ENCODE assay signal across 26 mouse cellular contexts in the genomic region with DNA sequence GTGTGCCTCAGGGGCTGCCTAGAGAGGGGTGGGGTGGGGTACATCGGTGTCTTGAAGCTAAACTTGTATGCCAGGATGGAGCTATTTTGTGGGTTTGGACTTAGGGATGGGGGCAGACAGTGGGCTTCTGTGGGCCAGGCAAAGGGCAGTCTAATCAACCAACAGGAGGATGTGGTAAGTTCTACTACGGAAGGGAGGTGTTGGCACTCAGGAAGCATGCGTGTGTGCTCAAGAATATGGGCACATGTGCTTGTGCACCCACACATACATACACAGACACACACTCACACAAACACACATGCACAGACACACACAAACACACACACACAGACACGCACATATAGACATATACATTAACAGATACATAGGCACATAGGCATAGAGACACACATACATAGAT. TPM values are rescaled to one million over a fixed set of nuclear protein-coding genes. Genes with fewer than 3 reads are reported as not detected.
DNase-seq lines count a peak whose midpoint lies in the region; ATAC-seq lines count a peak whose summit lies in the region.
"Had no signal": no experiment of that assay in that cellular context is flagged by ENCODE, and none has a peak within 500 bp of the region (broad histone marks: within the 10 kb centered on the region; RNA-seq: fewer than 3 reads in every experiment).

No protein-coding gene starts in this region.

- WGBS in embryonic facial prominence, embryonic 10.5 days: 96% methylated on average over 4 of the region's 4 CpGs
- WGBS in liver, embryonic 13.5 days (ENCODE audit: insufficient replicate concordance): 51% methylated on average over 4 of the region's 4 CpGs
- 97% methylated on average over 4 of the region's 4 CpGs for WGBS in kidney, embryonic 15.5 days

- H3K4me2 ChIP-seq in liver, embryonic 13.5 days: peak overlapping the region; percentile 55
- no peak overlapping the region for H3K4me2 ChIP-seq in kidney, embryonic 15.5 days
- H3K4me2 ChIP-seq: embryonic facial prominence, embryonic 13.5 days; limb, embryonic 15.5 days; neural tube, embryonic 12.5 days had no signal

- H3K36me3 ChIP-seq in embryonic facial prominence, embryonic 10.5 days (replicated peaks): no peaks in the 10 kb centered on the region
- H3K36me3 ChIP-seq in liver, embryonic 13.5 days: no peaks in the 10 kb centered on the region
- H3K36me3 ChIP-seq in kidney, embryonic 15.5 days: no peaks in the 10 kb centered on the region
- H3K36me3 ChIP-seq: embryonic facial prominence, embryonic 13.5 days; heart, embryonic 13.5 days; limb, embryonic 15.5 days; neural tube, embryonic 12.5 days had no signal

- no peak for ATAC-seq in liver, embryonic 13.5 days (ENCODE audit: low read depth)
- ATAC-seq in megakaryocyte progenitor cell, adult 5-6 weeks (replicated peaks; ENCODE audit: poor library complexity): peak; percentile 30; the same call in 1 of the 2 replicates
- no peak for ATAC-seq in kidney, embryonic 15.5 days (replicated peaks; ENCODE audit: low FRiP score)
- ATAC-seq: forebrain, postnatal 0 days; hindbrain, postnatal 0 days; midbrain, embryonic 16.5 days had no signal

- 0 out of 2 replicates have a peak, but pooled peaks cover 3% of the 10 kb centered on the region for H3K27me3 ChIP-seq in embryonic facial prominence, embryonic 10.5 days (replicated peaks; ENCODE audit: low read depth, poor library complexity, severe bottlenecking)
- 0 out of 2 replicates have a peak, but pooled peaks cover 3% of the 10 kb centered on the region for H3K27me3 ChIP-seq in liver, embryonic 13.5 days
- no peaks in the 10 kb centered on the region for H3K27me3 ChIP-seq in kidney, embryonic 15.5 days
- H3K27me3 ChIP-seq: embryonic facial prominence, embryonic 13.5 days; limb, embryonic 15.5 days; neural tube, embryonic 12.5 days had no signal

- peaks cover 42% of the 10 kb centered on the region for H3K4me1 ChIP-seq in embryonic facial prominence, embryonic 10.5 days
- peaks cover 68% of the 10 kb centered on the region for H3K4me1 ChIP-seq in liver, embryonic 13.5 days (replicated peaks)
- H3K4me1 ChIP-seq in kidney, embryonic 15.5 days: peaks cover 26% of the 10 kb centered on the region

- no peak overlapping the region for H3K4me3 ChIP-seq in embryonic facial prominence, embryonic 10.5 days
- H3K4me3 ChIP-seq in liver, embryonic 13.5 days (replicated peaks): no peak overlapping the region
- no peak overlapping the region for H3K4me3 ChIP-seq in kidney, embryonic 15.5 days (replicated peaks)
- H3K4me3 ChIP-seq: embryonic facial prominence, embryonic 13.5 days; heart, embryonic 13.5 days; layer of hippocampus, adult 2 months; limb, embryonic 15.5 days; neural tube, embryonic 12.5 days had no signal

- DNase-seq in CD4-positive, CD25-positive, alpha-beta regulatory T cell, adult 2 months (ENCODE audit: low read depth, low spot score): peak; percentile 34
- DNase-seq in embryonic facial prominence, embryonic 10.5 days (ENCODE audit: low spot score): no peak
- DNase-seq in liver, embryonic 13.5 days: no peak
- no peak for DNase-seq in adrenal gland, postnatal 25 days
- DNase-seq in embryo, embryonic 11 days: no peak
- DNase-seq in right cerebral cortex, postnatal 14 days: no peak
- DNase-seq: cerebellum, adult 18-20 months; cerebellum, postnatal 36 days; forebrain, postnatal 0 days; heart, postnatal 4 days; kidney, adult 18-20 months; kidney, postnatal 10 days; spleen, adult 18-20 months; thymus, postnatal 4 days had no signal

- H3K9me3 ChIP-seq in embryonic facial prominence, embryonic 10.5 days: no peaks in the 10 kb centered on the region
- no peaks in the 10 kb centered on the region for H3K9me3 ChIP-seq in liver, embryonic 13.5 days (replicated peaks)
- no peaks in the 10 kb centered on the region for H3K9me3 ChIP-seq in kidney, embryonic 15.5 days (replicated peaks)
- H3K9me3 ChIP-seq: embryonic facial prominence, embryonic 13.5 days; heart, embryonic 13.5 days; limb, embryonic 15.5 days; neural tube, embryonic 12.5 days had no signal

- peak overlapping the region; percentile 12; the same call in 1 of the 2 replicates for H3K9ac ChIP-seq in liver, embryonic 13.5 days
- no peak overlapping the region for H3K9ac ChIP-seq in kidney, embryonic 15.5 days
- H3K9ac ChIP-seq: embryonic facial prominence, embryonic 13.5 days; forebrain, postnatal 0 days; heart, embryonic 13.5 days; limb, embryonic 15.5 days; neural tube, embryonic 12.5 days had no signal

- peak overlapping the region; percentile 11; the same call in 1 of the 2 replicates for H3K27ac ChIP-seq in embryonic facial prominence, embryonic 10.5 days (replicated peaks)
- peak overlapping the region; percentile 73 for H3K27ac ChIP-seq in liver, embryonic 13.5 days
- H3K27ac ChIP-seq in kidney, embryonic 15.5 days: no peak overlapping the region
- H3K27ac ChIP-seq: embryonic facial prominence, embryonic 13.5 days; hindbrain, postnatal 0 days; layer of hippocampus, adult 2 months; limb, embryonic 15.5 days; neural tube, embryonic 12.5 days had no signal

RNA-seq across cellular contexts. Expression of a gene that starts 13.6 kb away (rescaled TPM):
- polyA plus RNA-seq in embryonic facial prominence, embryonic 10.5 days (2016; fragmentation: Nextera tagmentation; extraction: Ambion mirVana): not detected in 2 replicates
- not detected in 2 replicates for polyA plus RNA-seq in liver, embryonic 13.5 days (2015; fragmentation: Nextera tagmentation; extraction: Ambion mirVana)
- total RNA-seq in megakaryocyte progenitor cell, adult 5-6 weeks (2015): not detected in 2 replicates
- total RNA-seq in megakaryocyte progenitor cell, adult 5-6 weeks (2017): not detected in 2 replicates
- not detected in 2 replicates for total RNA-seq in adrenal gland, postnatal 25 days (2021)
- 0.68 TPM in 1 of 2 replicates, not detected in the other for polyA plus RNA-seq in kidney, embryonic 15.5 days (2015; fragmentation: Nextera tagmentation; extraction: Ambion mirVana)
- total RNA-seq: adrenal gland, postnatal 4 days; forebrain, postnatal 0 days; hindbrain, postnatal 0 days; layer of hippocampus, adult 2 months; megakaryocyte-erythroid progenitor cell, adult 5-6 weeks had no signal
- polyA plus RNA-seq: embryonic facial prominence, embryonic 13.5 days; forebrain, postnatal 0 days; limb, embryonic 15.5 days; lung, postnatal 0 days; midbrain, embryonic 16.5 days; neural tube, embryonic 12.5 days had no signal
